Mouse (Mus musculus) lung, postnatal 0 days (tissue): ENCODE measurements around the gene Mrpl45. TPM values are rescaled to one million over a fixed set of nuclear protein-coding genes. Genes with fewer than 3 reads are reported as not detected.

Experiments
- ATAC-seq: fragments of 200-750 bp; cut with Nextera tagmentation; 2 replicates; pipeline ENCODE4 v1.8.0; 2017; ENCODE audit warnings: moderate library complexity
- DNase-seq: peaks from one replicate; pipeline ENCODE4 v3.0.0-alpha.2; 2016; ENCODE audit warnings: low spot score
- H3K27ac ChIP-seq: fragments of 300-500 bp; sonication (generic); 2 replicates; pipeline ENCODE4 v1.5.1; 2014; ENCODE audit warnings: antibody characterized with exemption, mild to moderate bottlenecking, low read length, mixed read lengths
- H3K27me3 ChIP-seq: fragments of 300-500 bp; sonication (generic); replicated peaks from 2 replicates; pipeline ENCODE4 v1.6.1; 2014; ENCODE audit warnings: low read length, mixed read lengths; ENCODE audit not compliant: insufficient read depth
- H3K36me3 ChIP-seq: fragments of 300-500 bp; sonication (generic); 2 replicates; pipeline ENCODE4 v1.6.1; 2014; ENCODE audit warnings: low read length, mixed read lengths; ENCODE audit not compliant: insufficient read depth
- H3K4me1 ChIP-seq: fragments of 300-500 bp; sonication (generic); 2 replicates; pipeline ENCODE4 v1.6.1; 2014; ENCODE audit warnings: antibody characterized with exemption, low read depth, low read length, mixed read lengths; ENCODE audit not compliant: insufficient read depth
- H3K4me2 ChIP-seq: fragments of 300-500 bp; sonication (generic); replicated peaks from 2 replicates; pipeline ENCODE4 v1.6.1; 2014; ENCODE audit warnings: low read depth, mild to moderate bottlenecking, low read length, moderate library complexity, mixed read lengths
- H3K4me3 ChIP-seq: fragments of 300-500 bp; sonication (generic); 2 replicates; pipeline ENCODE4 v1.5.1; 2014; ENCODE audit warnings: low read depth, low read length
- H3K9ac ChIP-seq: fragments of 300-500 bp; sonication (generic); replicated peaks from 2 replicates; pipeline ENCODE4 v1.6.1; 2014; ENCODE audit warnings: low read depth, mild to moderate bottlenecking
- H3K9me3 ChIP-seq: fragments of 300-500 bp; sonication (generic); 2 replicates; pipeline ENCODE4 v1.6.1; 2016; ENCODE audit warnings: low read length, mixed read lengths
- CTCF ChIP-seq: IDR thresholded peaks from 2 replicates; pipeline ENCODE4 v1.5.1; 2016; ENCODE audit warnings: antibody characterized with exemption, mild to moderate bottlenecking
- EP300 ChIP-seq: IDR thresholded peaks from 2 replicates; pipeline ENCODE4 v1.6.1; 2016; ENCODE audit warnings: antibody characterized with exemption, mild to moderate bottlenecking, control low read depth
- WGBS: fragments of 180-500 bp; shearing (Covaris S2); extraction: QIAGEN DNeasy Blood & Tissue Kit; methylation state at CpG from one replicate; pipeline ENCODE4 v1.1.7; 2014; 5-methylcytosine and 5-hydroxymethylcytosine counted together
- polyA plus RNA-seq: library from polyadenylated mRNA; unstranded; fragments of >200 nt; fragmentation: Nextera tagmentation; extraction: Ambion mirVana; gene quantifications from 2 replicates; pipeline ENCODE4 v1.2.1, GENCODE M21; 2015

Gene Mrpl45
- polyA plus RNA-seq, 1 experiment from 2014 or later = 22.4 TPM

DNA sequence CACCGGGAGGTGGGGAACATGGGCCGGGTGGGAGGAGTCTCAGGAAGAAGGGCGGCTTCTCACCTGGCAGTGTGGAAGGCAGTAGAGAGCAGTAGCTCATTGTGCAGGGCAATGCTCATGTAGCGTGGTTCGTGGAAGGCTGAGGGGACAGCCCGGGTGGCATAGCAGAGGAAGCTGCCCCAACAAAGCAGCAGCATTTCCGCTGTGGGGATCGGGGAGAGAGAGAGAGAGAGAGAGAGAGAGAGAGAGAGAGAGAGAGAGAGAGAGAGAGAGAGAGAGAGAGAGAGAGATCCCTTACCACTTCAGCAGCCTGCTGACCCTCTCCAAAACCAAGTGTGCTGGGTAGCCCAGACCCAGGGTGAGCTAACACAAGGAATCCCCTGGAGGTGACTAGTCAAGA is 27.7 kb downstream of the Mrpl45 start:
- no peaks in the 10 kb centered on the region for H3K36me3 ChIP-seq
- no peaks in the 10 kb centered on the region for H3K27me3 ChIP-seq
- no peaks in the 10 kb centered on the region for H3K4me1 ChIP-seq
- TF ChIP-seq EP300 = no peak
- no peak for TF ChIP-seq CTCF
- ATAC-seq (no peak), DNase-seq (no peak)
- no peak overlapping the region for H3K27ac ChIP-seq
- no peak overlapping the region for H3K4me3 ChIP-seq
- peak overlapping the region; percentile 46 for H3K4me2 ChIP-seq
- H3K9me3 ChIP-seq = no peaks in the 10 kb centered on the region
- WGBS = 28% methylated on average over 6 of the region's 8 CpGs
- H3K9ac ChIP-seq = no peak overlapping the region

DNA sequence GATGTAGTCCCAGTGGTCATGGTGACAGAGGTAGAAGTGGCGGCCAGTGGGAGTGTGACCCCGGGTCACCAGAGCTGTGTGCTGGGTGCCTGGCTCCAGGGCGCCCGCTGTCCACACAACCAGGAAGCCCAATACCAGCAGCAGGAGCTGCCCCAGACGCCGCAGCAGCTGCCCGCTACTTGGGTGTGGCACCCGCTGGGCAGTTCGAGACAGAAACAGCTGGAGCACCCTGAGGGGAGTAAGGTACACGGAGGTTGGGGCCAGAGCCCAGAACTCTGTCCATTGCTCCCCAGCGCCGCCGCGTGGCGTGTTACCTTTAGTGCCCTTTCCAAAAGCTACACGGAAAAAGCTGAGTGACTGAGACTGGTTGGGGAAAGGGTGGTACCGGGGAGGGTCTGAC is 28.1 kb downstream of the Mrpl45 start:
- no peak overlapping the region for H3K27ac ChIP-seq
- H3K36me3 ChIP-seq = no peaks in the 10 kb centered on the region
- 25% methylated on average over 17 of the region's 17 CpGs for WGBS
- H3K4me1 ChIP-seq = no peaks in the 10 kb centered on the region
- TF ChIP-seq EP300 (no peak), CTCF (peak; percentile 70)
- DNase-seq (peak; percentile 72), ATAC-seq (peak; percentile 40)
- H3K9ac ChIP-seq = no peak overlapping the region; the same call in 1 of the 2 replicates
- H3K27me3 ChIP-seq = no peaks in the 10 kb centered on the region
- no peaks in the 10 kb centered on the region for H3K9me3 ChIP-seq
- no peak overlapping the region for H3K4me3 ChIP-seq
- H3K4me2 ChIP-seq = peak overlapping the region; percentile 46

DNA sequence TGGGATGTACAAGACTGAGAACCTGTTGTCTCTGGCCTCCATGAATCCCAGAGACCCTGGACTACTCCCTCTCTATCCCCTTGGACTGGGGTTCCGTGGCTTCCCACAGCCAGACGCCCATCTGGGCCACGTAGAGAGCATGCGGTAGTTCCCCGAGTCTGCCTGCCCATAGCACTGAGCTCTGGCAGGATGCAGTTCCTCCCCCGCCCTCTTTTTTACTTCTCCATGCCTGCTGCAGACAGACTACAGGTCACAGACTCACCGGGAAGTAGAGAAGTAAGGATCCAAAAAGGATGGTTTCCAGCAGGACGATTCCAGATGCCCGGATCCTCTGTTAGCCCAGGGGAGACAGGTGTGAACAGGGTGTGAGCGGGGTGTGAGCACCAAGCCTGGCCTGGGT is 29.9 kb downstream of the Mrpl45 start:
- Histone ChIP-seq H3K4me1 (peaks cover 4% of the 10 kb centered on the region; the same call in 1 of the 2 replicates), H3K4me2 (no peak overlapping the region), H3K27ac (no peak overlapping the region), H3K9ac (no peak overlapping the region), H3K36me3 (no peaks in the 10 kb centered on the region), H3K9me3 (no peaks in the 10 kb centered on the region), H3K4me3 (no peak overlapping the region), H3K27me3 (no peaks in the 10 kb centered on the region)
- no peak for ATAC-seq
- DNase-seq = no peak
- TF ChIP-seq EP300 (no peak), CTCF (no peak)
- WGBS = 60% methylated on average over 10 of the region's 10 CpGs

DNA sequence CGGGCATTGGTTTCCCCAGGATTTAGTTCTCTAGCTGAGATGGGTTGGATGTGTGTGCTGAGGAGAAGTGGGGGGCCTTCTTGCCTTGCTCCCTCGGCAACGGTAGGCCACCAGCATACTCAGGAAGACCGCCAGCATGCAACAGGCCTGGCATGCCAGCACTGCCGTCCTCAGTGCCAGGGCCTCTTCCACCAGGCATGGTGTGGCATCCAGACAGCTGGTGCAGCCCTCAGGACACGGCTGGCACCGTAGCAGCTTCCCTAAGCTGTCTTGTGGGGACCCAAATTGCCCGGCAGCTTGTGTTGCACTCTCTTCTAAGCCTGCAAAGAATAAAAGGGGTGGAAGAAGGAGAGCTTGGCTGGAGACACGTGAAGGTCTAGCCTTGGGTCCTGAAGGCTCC is 30.9 kb downstream of the Mrpl45 start:
- Histone ChIP-seq H3K9ac (no peak overlapping the region), H3K4me1 (peaks cover 4% of the 10 kb centered on the region; the same call in 1 of the 2 replicates), H3K4me3 (no peak overlapping the region), H3K4me2 (no peak overlapping the region), H3K9me3 (no peaks in the 10 kb centered on the region), H3K27ac (no peak overlapping the region), H3K36me3 (no peaks in the 10 kb centered on the region), H3K27me3 (no peaks in the 10 kb centered on the region)
- no peak for DNase-seq
- 76% methylated on average over 9 of the region's 9 CpGs for WGBS
- no peak for ATAC-seq
- TF ChIP-seq CTCF (no peak), EP300 (no peak)

DNA sequence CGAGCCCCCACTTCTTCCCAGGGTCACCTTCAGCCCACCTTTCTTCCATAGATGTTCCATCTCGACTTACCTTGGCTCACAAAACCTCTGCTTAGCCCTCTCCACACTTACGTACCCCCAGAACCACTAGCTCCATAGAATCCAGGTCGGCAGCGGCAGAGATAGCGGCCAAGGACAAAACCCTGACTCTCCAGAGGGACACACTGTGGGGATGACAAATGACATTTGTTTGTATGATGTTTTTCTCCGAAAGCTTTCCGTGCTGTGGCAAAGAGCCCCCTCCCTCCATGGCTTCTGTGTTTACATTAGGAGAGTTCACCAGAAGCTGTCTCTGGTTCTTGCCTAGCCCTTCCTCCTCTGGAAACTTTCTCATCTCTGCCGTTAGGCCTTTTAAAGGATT is 31.8 kb downstream of the Mrpl45 start:
- H3K36me3 ChIP-seq = no peaks in the 10 kb centered on the region
- no peak overlapping the region for H3K4me3 ChIP-seq
- no peak overlapping the region for H3K27ac ChIP-seq
- H3K4me1 ChIP-seq = peaks cover 4% of the 10 kb centered on the region; the same call in 1 of the 2 replicates
- WGBS = 66% methylated on average over 9 of the region's 9 CpGs
- ATAC-seq = no peak
- DNase-seq = no peak
- TF ChIP-seq EP300 (no peak), CTCF (no peak)
- H3K27me3 ChIP-seq = no peaks in the 10 kb centered on the region
- H3K4me2 ChIP-seq = no peak overlapping the region
- no peaks in the 10 kb centered on the region for H3K9me3 ChIP-seq
- no peak overlapping the region for H3K9ac ChIP-seq

DNA sequence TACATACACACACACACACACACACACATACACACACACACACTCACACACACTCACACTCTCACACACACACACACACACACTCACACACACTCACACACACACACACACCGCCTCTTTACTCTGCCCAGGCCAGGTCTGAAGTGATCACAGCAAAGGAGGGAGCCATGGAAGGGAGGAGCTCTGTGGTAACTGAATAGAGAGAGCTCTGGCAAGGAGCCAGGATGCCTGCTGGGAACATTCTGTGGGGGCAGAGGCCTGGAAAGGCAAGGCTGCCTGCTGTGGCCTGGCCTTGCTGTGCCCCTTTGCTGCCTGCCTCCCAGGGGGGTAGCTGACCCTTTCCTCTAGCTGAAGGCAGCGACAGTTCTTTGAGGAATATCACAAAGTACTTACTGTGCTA is 34.5 kb downstream of the Mrpl45 start:
- peak; percentile 91 for ATAC-seq
- WGBS = 28% methylated on average over 2 of the region's 2 CpGs
- no peaks in the 10 kb centered on the region for H3K36me3 ChIP-seq
- H3K4me1 ChIP-seq = peaks cover 4% of the 10 kb centered on the region; the same call in 1 of the 2 replicates
- H3K9me3 ChIP-seq = no peaks in the 10 kb centered on the region
- no peak overlapping the region for H3K4me3 ChIP-seq
- no peak overlapping the region for H3K4me2 ChIP-seq
- peak overlapping the region; percentile 23; the same call in 1 of the 2 replicates for H3K9ac ChIP-seq
- DNase-seq = peak; percentile 93
- H3K27me3 ChIP-seq = no peaks in the 10 kb centered on the region
- TF ChIP-seq EP300 (no peak), CTCF (no peak)
- peak overlapping the region; percentile 51; the same call in 1 of the 2 replicates for H3K27ac ChIP-seq
